Mouse (Mus musculus): ENCODE measurements around the gene Tmem53.

DNA sequence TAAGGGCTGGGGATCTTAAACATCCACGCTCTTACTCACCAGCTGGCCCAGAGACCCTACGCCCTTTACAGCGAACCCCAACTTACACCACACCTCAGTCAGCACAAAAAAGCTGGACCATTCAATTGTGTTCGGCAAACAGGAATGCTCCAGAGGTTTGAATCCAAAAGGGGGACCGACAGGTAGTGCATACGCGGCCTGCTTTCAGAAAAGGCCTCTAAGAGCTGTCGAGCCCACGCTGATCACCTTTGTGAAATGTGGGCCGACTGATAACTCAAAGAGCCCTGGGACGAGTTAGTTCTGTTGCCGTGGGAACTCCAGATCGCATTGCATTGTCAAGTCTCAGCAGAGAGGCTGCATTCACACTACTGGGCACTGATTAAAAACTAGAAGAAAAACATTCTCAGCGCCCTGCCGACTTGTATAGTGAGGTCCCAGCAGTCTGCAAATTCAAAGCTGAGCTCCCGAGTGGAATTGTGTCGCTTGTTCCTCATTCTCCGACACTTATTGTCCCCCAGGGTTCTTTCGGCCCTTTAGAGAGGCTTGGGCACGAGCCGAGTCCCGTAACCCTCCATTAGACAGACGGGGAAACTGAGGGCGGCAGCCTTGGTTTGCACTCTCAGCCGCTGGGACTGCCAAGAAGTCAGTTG, 36.7 kb downstream of the Tmem53 start:
- TF ChIP-seq POLR2A (IDR thresholded peaks at IDR 0.05; ENCODE audit: borderline replicate concordance, insufficient read depth, low read length) = no peak
- TF ChIP-seq CTCF (IDR thresholded peaks at IDR 0.05; ENCODE audit: borderline replicate concordance, insufficient read depth, low read depth, low read length) = no peak
